In the genomic region with DNA sequence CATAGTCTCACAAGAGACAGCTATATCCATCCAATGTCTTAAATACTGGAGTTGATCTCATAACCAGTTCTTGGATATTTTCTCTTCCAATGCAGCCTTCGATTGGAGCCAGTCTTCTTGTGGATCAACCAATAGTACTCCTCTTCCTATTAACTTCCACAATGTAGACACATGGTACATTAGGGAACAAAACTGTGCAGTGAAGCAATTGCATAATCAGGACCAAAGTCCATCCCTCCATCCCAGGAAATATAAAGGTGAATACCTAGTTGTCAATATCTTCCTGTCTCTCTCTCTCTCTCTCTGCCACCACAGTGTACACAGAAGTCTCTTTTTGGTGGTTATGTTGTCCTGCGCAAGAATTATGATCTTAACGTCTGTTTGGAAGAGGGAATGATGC, we compare ENCODE assay signal across 19 mouse cellular contexts. TPM values are rescaled to one million over a fixed set of nuclear protein-coding genes. Genes with fewer than 3 reads are reported as not detected.
"Had no signal": no experiment of that assay in that cellular context is flagged by ENCODE, and none has a peak within 500 bp of the region (broad histone marks: within the 10 kb centered on the region; RNA-seq: fewer than 3 reads in every experiment).

No protein-coding gene starts in this region.

RNA-seq across cellular contexts. Expression of a gene that starts 45.5 kb away (rescaled TPM):
- polyA plus RNA-seq: embryonic facial prominence, embryonic 10.5 days; embryonic facial prominence, embryonic 11.5 days; embryonic facial prominence, embryonic 12.5 days; erythroblast, embryonic 14.5 days; forebrain, embryonic 10.5 days; forebrain, embryonic 11.5 days; forebrain, embryonic 12.5 days; forebrain, embryonic 13.5 days had no signal

RNA-seq across cellular contexts. Expression of a gene that starts 58.6 kb away (rescaled TPM):
- polyA plus RNA-seq: cortical plate, adult 2 months; embryonic facial prominence, embryonic 10.5 days; embryonic facial prominence, embryonic 11.5 days; embryonic facial prominence, embryonic 12.5 days; embryonic facial prominence, embryonic 13.5 days; embryonic facial prominence, embryonic 14.5 days; embryonic facial prominence, embryonic 15.5 days; forebrain, embryonic 10.5 days; forebrain, embryonic 11.5 days; forebrain, embryonic 12.5 days; forebrain, embryonic 13.5 days; forebrain, embryonic 14.5 days; forebrain, embryonic 15.5 days; forebrain, embryonic 16.5 days; forebrain, postnatal 0 days; frontal cortex, adult 2 months; gonadal fat pad, adult 2 months; heart, adult 2 months had no signal
